Mouse (Mus musculus) MEL (cell line): ENCODE data around the gene Csnk1g2. TPM values are rescaled to one million over a fixed set of nuclear protein-coding genes. Genes with fewer than 3 reads are reported as not detected.
A peak's percentile ranks its signal among the peaks of the same experiment; 100 is the strongest.

Experiments used
- DNase-seq: peaks from one replicate; pipeline ENCODE4 v3.0.0; 2011; ENCODE audit warnings: low read depth, low spot score
- H3K27ac ChIP-seq: 2 replicates; pipeline ENCODE4 v1.5.1; 2012; ENCODE audit warnings: low read depth, mild to moderate bottlenecking, control low read depth, low read length, moderate library complexity; ENCODE audit not compliant: control insufficient read depth
- H3K27me3 ChIP-seq, 2 experiments: fragments of 150-350 bp in 1 of 2; sonication (generic) in 1 of 2; 2 replicates each; pipeline ENCODE4 v1.6.1; 2012; ENCODE audit warnings: low read length in 2 of 2, mild to moderate bottlenecking in 2 of 2, improper control_type of control experiment in 1 of 2, moderate library complexity in 1 of 2; ENCODE audit not compliant: insufficient read depth in 2 of 2, control insufficient read depth in 1 of 2
- H3K36me3 ChIP-seq, 2 experiments: 2 replicates each; pipeline ENCODE4 v1.6.1; 2012 to 2014; ENCODE audit warnings: low read length in 2 of 2, improper control_type of control experiment in 1 of 2, inconsistent platforms in 1 of 2, mild to moderate bottlenecking in 1 of 2; ENCODE audit not compliant: insufficient read depth in 2 of 2, control insufficient read depth in 1 of 2
- H3K4me1 ChIP-seq, 2 experiments: fragments of 150-350 bp in 1 of 2; sonication (generic) in 1 of 2; 2 replicates each; pipeline ENCODE4 v1.6.1; 2012; ENCODE audit warnings: low read length in 2 of 2, improper control_type of control experiment in 1 of 2, mild to moderate bottlenecking in 1 of 2; ENCODE audit not compliant: insufficient read depth in 2 of 2, control insufficient read depth in 1 of 2
- H3K4me3 ChIP-seq, 2 experiments: fragments of 150-350 bp in 1 of 2; sonication (generic) in 1 of 2; 2 replicates each; pipeline ENCODE4 v1.5.1; 2012; ENCODE audit warnings: low read depth in 2 of 2, low read length in 2 of 2, mild to moderate bottlenecking in 2 of 2, moderate library complexity in 2 of 2, control low read depth in 1 of 2, improper control_type of control experiment in 1 of 2; ENCODE audit not compliant: control insufficient read depth in 1 of 2, insufficient read depth in 1 of 2
- H3K79me2 ChIP-seq: 2 replicates; pipeline ENCODE4 v1.6.1; 2012; ENCODE audit warnings: mild to moderate bottlenecking, low read length, moderate library complexity; ENCODE audit not compliant: control insufficient read depth, poor library complexity, insufficient read depth
- H3K9ac ChIP-seq: 2 replicates; pipeline ENCODE4 v1.6.1; 2012; ENCODE audit warnings: low read depth, mild to moderate bottlenecking, control low read depth, low read length, moderate library complexity; ENCODE audit not compliant: control insufficient read depth, poor library complexity, severe bottlenecking
- H3K9me3 ChIP-seq: fragments of 150-350 bp; sonication (generic); replicated peaks from 2 replicates; pipeline ENCODE4 v1.6.1; 2012; ENCODE audit warnings: mild to moderate bottlenecking, low read length, improper control_type of control experiment, moderate library complexity; ENCODE audit not compliant: insufficient read depth
- BHLHE40 ChIP-seq: IDR thresholded peaks from 2 replicates; pipeline ENCODE4 v1.6.1; 2012; ENCODE audit warnings: low read depth, mild to moderate bottlenecking, inconsistent platforms, low read length, improper control_type of control experiment, borderline replicate concordance
- CHD1 ChIP-seq: IDR thresholded peaks from 2 replicates; pipeline ENCODE4 v1.6.1; 2012; ENCODE audit warnings: low read depth, mild to moderate bottlenecking, inconsistent platforms, low read length, improper control_type of control experiment
- CHD2 ChIP-seq: IDR thresholded peaks from 2 replicates; pipeline ENCODE4 v1.6.1; 2011; ENCODE audit warnings: low read length, improper control_type of control experiment
- CTCF ChIP-seq, 3 experiments: IDR thresholded peaks in 2 of 3; conservative IDR thresholded peaks in 1 of 3; 2 replicates each; pipeline ENCODE4 v1.5.1; 2011 to 2012; ENCODE audit warnings: low read length in 3 of 3, low read depth in 2 of 3, mild to moderate bottlenecking in 2 of 3, improper control_type of control experiment in 1 of 3, inconsistent platforms in 1 of 3, mixed read lengths in 1 of 3, moderate library complexity in 1 of 3; ENCODE audit not compliant: control insufficient read depth in 1 of 3, insufficient read depth in 1 of 3, poor library complexity in 1 of 3, severe bottlenecking in 1 of 3
- E2F4 ChIP-seq: IDR thresholded peaks from 2 replicates; pipeline ENCODE4 v1.6.1; 2011; ENCODE audit warnings: low read depth, low read length, improper control_type of control experiment, borderline replicate concordance
- ELF1 ChIP-seq: IDR thresholded peaks from 2 replicates; pipeline ENCODE4 v1.6.1; 2014; ENCODE audit warnings: low read depth, mild to moderate bottlenecking, inconsistent platforms, low read length, improper control_type of control experiment, moderate library complexity
- EP300 ChIP-seq, 2 experiments: IDR thresholded peaks; 2 replicates each; pipeline ENCODE4 v1.6.1; 2011; ENCODE audit warnings: improper control_type of control experiment in 2 of 2, low read length in 2 of 2, low read depth in 1 of 2, mild to moderate bottlenecking in 1 of 2
- ETS1 ChIP-seq: IDR thresholded peaks from 2 replicates; pipeline ENCODE4 v1.6.1; 2012; ENCODE audit warnings: low read depth, mild to moderate bottlenecking, inconsistent platforms, low read length, improper control_type of control experiment, moderate library complexity
- GABPA ChIP-seq: IDR thresholded peaks from 2 replicates; pipeline ENCODE4 v1.6.1; 2012; ENCODE audit warnings: low read depth, mild to moderate bottlenecking, inconsistent platforms, low read length, improper control_type of control experiment, moderate library complexity
- GATA1 ChIP-seq: IDR thresholded peaks from 2 replicates; pipeline ENCODE4 v1.6.1; 2011; ENCODE audit warnings: low read depth, low read length, improper control_type of control experiment
- HCFC1 ChIP-seq: IDR thresholded peaks from 2 replicates; pipeline ENCODE4 v1.6.1; 2012; ENCODE audit warnings: low read depth, mild to moderate bottlenecking, inconsistent platforms, low read length, improper control_type of control experiment, moderate library complexity
- JUND ChIP-seq: IDR thresholded peaks from 2 replicates; pipeline ENCODE4 v1.6.1; 2011; ENCODE audit warnings: low read depth, mild to moderate bottlenecking, improper control_type of control experiment, low read length
- KAT2A ChIP-seq: conservative IDR thresholded peaks from 2 replicates; pipeline ENCODE4 v1.6.1; 2012; ENCODE audit warnings: low read depth, low read length, improper control_type of control experiment, inconsistent platforms
- MAFK ChIP-seq: IDR thresholded peaks from 2 replicates; pipeline ENCODE4 v1.6.1; 2011; ENCODE audit warnings: low read depth, mild to moderate bottlenecking, low read length, improper control_type of control experiment, borderline replicate concordance
- MAX ChIP-seq: IDR thresholded peaks from 2 replicates; pipeline ENCODE4 v1.6.1; 2011; ENCODE audit warnings: low read length, improper control_type of control experiment
- MAZ ChIP-seq: IDR thresholded peaks from 2 replicates; pipeline ENCODE4 v1.6.1; 2012; ENCODE audit warnings: low read depth, mild to moderate bottlenecking, inconsistent platforms, low read length, improper control_type of control experiment
- MEF2A ChIP-seq: IDR thresholded peaks from 2 replicates; pipeline ENCODE4 v1.6.1; 2014; ENCODE audit warnings: low read depth, mild to moderate bottlenecking, inconsistent platforms, low read length, improper control_type of control experiment; ENCODE audit not compliant: poor library complexity, insufficient replicate concordance, severe bottlenecking; ENCODE audit errors: extremely low read depth
- MXI1 ChIP-seq: IDR thresholded peaks from 2 replicates; pipeline ENCODE4 v1.6.1; 2011; ENCODE audit warnings: mild to moderate bottlenecking, low read depth, low read length, improper control_type of control experiment
- MYB ChIP-seq: IDR thresholded peaks from 2 replicates; pipeline ENCODE4 v1.6.1; 2011; ENCODE audit warnings: mild to moderate bottlenecking, low read depth, low read length, improper control_type of control experiment
- MYC ChIP-seq: IDR thresholded peaks from 2 replicates; pipeline ENCODE4 v1.6.1; 2011; ENCODE audit warnings: low read depth, mild to moderate bottlenecking, low read length, improper control_type of control experiment, moderate library complexity
- NELFE ChIP-seq: IDR thresholded peaks from 2 replicates; pipeline ENCODE4 v1.6.1; 2011; ENCODE audit warnings: low read depth, low read length, improper control_type of control experiment
- NRF1 ChIP-seq: IDR thresholded peaks from 2 replicates; pipeline ENCODE4 v1.6.1; 2014; ENCODE audit warnings: low read depth, mild to moderate bottlenecking, inconsistent platforms, low read length, improper control_type of control experiment, moderate library complexity; ENCODE audit not compliant: poor library complexity, insufficient read depth, severe bottlenecking
- POLR2A ChIP-seq, 2 experiments: IDR thresholded peaks; 2 replicates each; pipeline ENCODE4 v1.6.1; 2011 to 2012; ENCODE audit warnings: low read length in 2 of 2, mild to moderate bottlenecking in 2 of 2, control low read depth in 1 of 2, improper control_type of control experiment in 1 of 2, low read depth in 1 of 2, moderate library complexity in 1 of 2; ENCODE audit not compliant: control insufficient read depth in 1 of 2, insufficient read depth in 1 of 2, poor library complexity in 1 of 2
- POLR2AphosphoS2 ChIP-seq: IDR thresholded peaks from 2 replicates; pipeline ENCODE4 v1.6.1; 2011; ENCODE audit warnings: low read length, improper control_type of control experiment
- POLR2AphosphoS5 ChIP-seq: IDR thresholded peaks from 2 replicates; pipeline ENCODE4 v1.6.1; 2012; ENCODE audit warnings: low read depth, borderline replicate concordance, mild to moderate bottlenecking, inconsistent platforms, low read length, moderate library complexity, mixed read lengths
- RAD21 ChIP-seq: IDR thresholded peaks from 2 replicates; pipeline ENCODE4 v1.6.1; 2011; ENCODE audit warnings: mild to moderate bottlenecking, low read depth, low read length, improper control_type of control experiment
- RCOR1 ChIP-seq: IDR thresholded peaks from 2 replicates; pipeline ENCODE4 v1.6.1; 2012; ENCODE audit warnings: low read depth, mild to moderate bottlenecking, inconsistent platforms, low read length, improper control_type of control experiment
- SIN3A ChIP-seq: IDR thresholded peaks from 2 replicates; pipeline ENCODE4 v1.6.1; 2012; ENCODE audit warnings: low read length, improper control_type of control experiment, inconsistent platforms
- SMC3 ChIP-seq: IDR thresholded peaks from 2 replicates; pipeline ENCODE4 v1.6.1; 2011; ENCODE audit warnings: low read depth, low read length, improper control_type of control experiment
- TAL1 ChIP-seq: IDR thresholded peaks from 2 replicates; pipeline ENCODE4 v1.6.1; 2012; ENCODE audit warnings: mild to moderate bottlenecking, inconsistent platforms, low read length, moderate library complexity, mixed read lengths
- TBP ChIP-seq: IDR thresholded peaks from 2 replicates; pipeline ENCODE4 v1.8.0; 2011; ENCODE audit warnings: low read depth, low read length, improper control_type of control experiment
- TCF12 ChIP-seq: IDR thresholded peaks from 2 replicates; pipeline ENCODE4 v1.6.1; 2014; ENCODE audit warnings: low read depth, mild to moderate bottlenecking, inconsistent platforms, low read length, improper control_type of control experiment, moderate library complexity
- UBTF ChIP-seq: IDR thresholded peaks from 2 replicates; pipeline ENCODE4 v1.6.1; 2012; ENCODE audit warnings: low read depth, mild to moderate bottlenecking, inconsistent platforms, low read length, improper control_type of control experiment, moderate library complexity, borderline replicate concordance; ENCODE audit not compliant: insufficient read depth
- USF1 ChIP-seq: IDR thresholded peaks from 2 replicates; pipeline ENCODE4 v1.6.1; 2014; ENCODE audit warnings: low read depth, mild to moderate bottlenecking, inconsistent platforms, low read length, improper control_type of control experiment, moderate library complexity
- USF2 ChIP-seq, 2 experiments: IDR thresholded peaks; 2 replicates each; pipeline ENCODE4 v1.6.1; 2011 to 2012; ENCODE audit warnings: improper control_type of control experiment in 2 of 2, low read length in 2 of 2, borderline replicate concordance in 1 of 2, inconsistent platforms in 1 of 2, low read depth in 1 of 2, mild to moderate bottlenecking in 1 of 2; ENCODE audit not compliant: insufficient read depth in 1 of 2
- ZC3H11A ChIP-seq: IDR thresholded peaks from 2 replicates; pipeline ENCODE4 v1.6.1; 2012; ENCODE audit warnings: low read depth, mild to moderate bottlenecking, inconsistent platforms, low read length, improper control_type of control experiment
- ZKSCAN1 ChIP-seq: IDR thresholded peaks from 2 replicates; pipeline ENCODE4 v1.6.1; 2012; ENCODE audit warnings: low read depth, mild to moderate bottlenecking, inconsistent platforms, low read length, improper control_type of control experiment, moderate library complexity
- ZNF384 ChIP-seq: IDR thresholded peaks from 2 replicates; pipeline ENCODE4 v1.6.1; 2012; ENCODE audit warnings: low read depth, mild to moderate bottlenecking, inconsistent platforms, low read length, improper control_type of control experiment
- polyA plus RNA-seq, 2 experiments: library from polyadenylated mRNA; stranded (reverse) in 1 of 2; unstranded in 1 of 2; fragments of >175 nt in 1 of 2; fragments of >200 nt in 1 of 2; gene quantifications; 2 replicates each; pipeline versions ENCODE4 v1.2.1 to v1.2.4; 2012; ENCODE audit warnings: low replicate concordance in 2 of 2, low read depth in 1 of 2; ENCODE audit not compliant: insufficient read length in 2 of 2, insufficient read depth in 1 of 2, missing spikeins in 1 of 2
- total RNA-seq: library from RNA; depleted of rRNA; stranded (reverse); fragments of 300-350 nt; gene quantifications from 2 replicates; pipeline ENCODE4 v1.2.3, GENCODE M21; 2012

Gene Csnk1g2
- total and polyA plus RNA-seq, 3 experiments: 132 to 231 TPM; not detected in 1

DNA sequence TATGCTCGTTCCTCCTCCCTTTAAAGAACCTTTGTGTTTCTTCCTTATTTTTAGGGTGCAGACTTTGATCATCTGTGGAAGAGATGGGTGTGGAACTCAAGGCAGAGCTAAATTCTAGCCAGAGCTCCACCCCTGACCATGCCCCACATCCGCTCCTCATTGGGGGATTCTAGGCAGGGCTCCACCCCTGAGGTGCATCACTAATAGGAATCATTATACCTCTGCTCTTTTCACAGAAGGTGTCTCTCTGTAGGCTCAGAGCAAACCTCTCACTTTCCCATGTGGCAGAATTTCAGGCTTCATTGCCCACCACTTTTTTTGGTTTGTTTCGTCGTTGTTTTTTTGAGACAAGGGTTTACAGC lies 36.2 kb downstream of the Csnk1g2 start:
- no peaks in the 10 kb centered on the region for H3K9me3 ChIP-seq
- H3K79me2 ChIP-seq: peaks cover 8% of the 10 kb centered on the region
- DNase-seq: peak; percentile 92
- peak overlapping the region; percentile 67 for H3K9ac ChIP-seq
- peaks cover 6 to 30% of the 10 kb centered on the region in 2 experiments for H3K4me1 ChIP-seq
- peak overlapping the region; percentile 81 for H3K27ac ChIP-seq
- H3K4me3 ChIP-seq: peak overlapping the region; percentile 47 to 99
- H3K27me3 ChIP-seq: no peaks in the 10 kb centered on the region
- H3K36me3 ChIP-seq: peaks cover 0 to 11% of the 10 kb centered on the region in 2 experiments; a peak in 2 of 4 replicates
- TF ChIP-seq MAX: no peak
- peak; percentile 60 for TF ChIP-seq SIN3A
- TF ChIP-seq NRF1: no peak
- TF ChIP-seq EP300 (IDR thresholded peaks at IDR 0.05; ENCODE audit: low read depth in 1 of 2, low read length in 2 of 2): no peak
- TF ChIP-seq POLR2AphosphoS5: no peak
- TF ChIP-seq USF1: no peak
- no peak for TF ChIP-seq ZKSCAN1
- TF ChIP-seq MAZ: no peak
- TF ChIP-seq KAT2A: no peak
- TF ChIP-seq E2F4: no peak
- no peak for TF ChIP-seq CHD2
- TF ChIP-seq GABPA: no peak
- TF ChIP-seq ZNF384: 0 out of 2 replicates have a peak, but pooled peaks have one; percentile 9
- TF ChIP-seq ELF1: 0 out of 2 replicates have a peak, but pooled peaks have one; percentile 37
- no peak for TF ChIP-seq RCOR1
- peak; percentile 60; the same call in 1 of the 2 replicates for TF ChIP-seq TBP
- TF ChIP-seq ZC3H11A: no peak
- TF ChIP-seq JUND: no peak
- no peak for TF ChIP-seq GATA1
- TF ChIP-seq POLR2A (IDR thresholded peaks at IDR 0.05; ENCODE audit: control insufficient read depth in 1 of 2, insufficient read depth in 1 of 2, low read depth in 1 of 2, low read length in 2 of 2, poor library complexity in 1 of 2): peak in 1 of 2 experiments; percentile 64; a peak in 2 of 4 replicates
- TF ChIP-seq ETS1: peak; percentile 38; the same call in 1 of the 2 replicates
- no peak for TF ChIP-seq RAD21
- TF ChIP-seq MYB: no peak
- no peak for TF ChIP-seq BHLHE40
- no peak for TF ChIP-seq USF2 (IDR thresholded peaks at IDR 0.05; ENCODE audit: borderline replicate concordance in 1 of 2, insufficient read depth in 1 of 2, low read depth in 1 of 2, low read length in 2 of 2)
- no peak for TF ChIP-seq MXI1
- no peak for TF ChIP-seq UBTF
- TF ChIP-seq SMC3: no peak
- TF ChIP-seq CHD1: no peak
- TF ChIP-seq MAFK: no peak
- no peak for TF ChIP-seq TAL1
- no peak for TF ChIP-seq POLR2AphosphoS2
- no peak for TF ChIP-seq MYC
- TF ChIP-seq NELFE: peak; percentile 68
- peak; percentile 39; the same call in 1 of the 2 replicates for TF ChIP-seq HCFC1
- no peak for TF ChIP-seq CTCF (IDR thresholded peaks at IDR 0.05 in 2 of 3, conservative IDR thresholded peaks at IDR 0.05 in 1 of 3; ENCODE audit: control insufficient read depth in 1 of 3, insufficient read depth in 1 of 3, low read depth in 2 of 3, low read length in 3 of 3, poor library complexity in 1 of 3, severe bottlenecking in 1 of 3)
- TF ChIP-seq TCF12: peak; percentile 34; the same call in 1 of the 2 replicates
- TF ChIP-seq MEF2A: no peak
